Mouse (Mus musculus) testis, adult 2 months (tissue): ENCODE data around the gene Ufsp2.

ENCODE experiments used
- CTCF ChIP-seq: fragments of 200-500 bp; IDR thresholded peaks from 2 replicates; pipeline ENCODE4 v1.5.1; 2012; ENCODE audit warnings: low read depth, mild to moderate bottlenecking, inconsistent platforms, low read length, moderate library complexity; ENCODE audit not compliant: control insufficient read depth, insufficient read depth, insufficient replicate concordance
- POLR2A ChIP-seq: fragments of 200-500 bp; IDR thresholded peaks from 2 replicates; pipeline ENCODE4 v1.6.1; 2012; ENCODE audit warnings: low read depth, mild to moderate bottlenecking, inconsistent platforms, low read length, moderate library complexity; ENCODE audit not compliant: control insufficient read depth

DNA sequence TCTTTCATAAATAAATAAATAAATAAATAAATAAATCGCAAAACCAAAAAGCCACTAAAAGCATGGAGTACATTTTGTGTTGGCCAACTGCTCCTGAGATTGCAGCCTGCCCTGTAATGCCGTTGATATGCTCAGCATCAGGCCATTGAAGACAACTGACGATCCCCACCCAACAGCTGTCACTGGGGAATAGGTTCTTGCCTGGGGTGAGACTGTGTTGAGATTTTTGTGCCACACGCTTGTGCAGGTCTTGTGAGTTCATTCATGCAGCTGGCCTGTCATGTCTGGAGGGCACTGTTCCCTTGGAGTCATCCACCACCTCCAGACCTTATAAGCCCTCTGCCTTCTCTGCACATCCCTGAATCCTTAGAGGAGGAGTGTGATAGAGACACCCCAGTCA, 29.0 kb upstream of the Ufsp2 start:
- TF ChIP-seq CTCF (no peak), POLR2A (no peak)
